Mouse (Mus musculus): ENCODE measurements around the gene Rab27a.

The Rab27a gene

DNA sequence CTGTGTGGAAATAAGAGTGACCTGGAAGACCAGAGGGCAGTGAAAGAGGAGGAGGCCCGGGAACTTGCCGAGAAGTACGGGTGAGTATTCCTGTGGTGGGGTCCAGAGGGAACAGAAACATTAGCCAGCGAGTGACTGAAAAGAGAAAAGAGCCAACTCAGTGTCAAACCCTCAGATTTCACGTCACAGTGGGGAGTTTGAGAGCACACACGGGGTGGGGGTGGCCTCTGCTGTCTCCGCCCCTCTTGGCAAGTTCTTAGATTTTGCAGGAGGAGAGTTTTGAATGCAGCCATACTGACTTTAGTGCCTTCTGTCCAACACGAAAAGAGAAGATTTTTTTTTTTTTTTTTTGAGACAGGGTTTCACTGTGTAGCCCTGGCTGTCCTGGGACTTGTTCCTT, 42.5 kb downstream of the Rab27a start:
- in situ Hi-C loops (cut with MboI; ENCODE audit: unreplicated experiment in 2 of 2), result loop anchor here (5.0 to 25.0 kb wide), 2 partner anchors 40 to 325 kb away; no protein-coding TSS in a partner anchor

DNA sequence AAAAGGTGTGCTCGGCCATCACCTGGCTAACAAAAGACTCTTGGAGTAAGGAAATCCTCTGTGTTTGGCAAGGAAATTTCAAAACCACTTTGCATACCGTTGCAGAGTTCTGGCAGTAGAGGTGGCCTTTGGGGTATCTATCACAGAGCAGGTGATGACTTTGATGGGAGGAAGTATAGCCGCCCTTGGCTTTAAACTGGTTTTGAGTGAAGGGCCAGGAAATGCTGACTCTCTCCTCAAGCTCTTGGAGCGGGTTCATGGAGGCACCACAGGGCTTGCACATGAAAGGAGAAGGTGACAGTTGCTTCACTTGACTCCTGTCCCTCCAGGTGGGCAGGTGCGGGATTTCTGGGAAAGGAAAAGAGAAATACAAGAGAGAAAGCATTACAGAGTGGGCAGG, 42.9 kb downstream of the Rab27a start:
- in situ Hi-C loops (cut with MboI; ENCODE audit: unreplicated experiment in 2 of 2), result loop anchor here (5.0 to 25.0 kb wide), 2 partner anchors 40 to 325 kb away; no protein-coding TSS in a partner anchor

GRCm38 (mm10) chr9:73089222-73089920, 44.7 kb downstream of the Rab27a start:
- in situ Hi-C loops (cut with MboI; ENCODE audit: unreplicated experiment in 2 of 2), result loop anchor here (5.0 to 25.0 kb wide), 2 partner anchors 42 to 327 kb away; no protein-coding TSS in a partner anchor

- in situ Hi-C loops (cut with MboI; ENCODE audit: unreplicated experiment in 2 of 2), result loop anchor here (5.0 to 25.0 kb wide), 5 partner anchors 48 to 328 kb away; partner anchors contain the start of genes Pigb (in 1 of the 2) and Rab27a (in 1 of the 2)
Observed at GRCm38 (mm10) chr9:73090121-73090520, 45.5 kb downstream of the Rab27a start.

DNA sequence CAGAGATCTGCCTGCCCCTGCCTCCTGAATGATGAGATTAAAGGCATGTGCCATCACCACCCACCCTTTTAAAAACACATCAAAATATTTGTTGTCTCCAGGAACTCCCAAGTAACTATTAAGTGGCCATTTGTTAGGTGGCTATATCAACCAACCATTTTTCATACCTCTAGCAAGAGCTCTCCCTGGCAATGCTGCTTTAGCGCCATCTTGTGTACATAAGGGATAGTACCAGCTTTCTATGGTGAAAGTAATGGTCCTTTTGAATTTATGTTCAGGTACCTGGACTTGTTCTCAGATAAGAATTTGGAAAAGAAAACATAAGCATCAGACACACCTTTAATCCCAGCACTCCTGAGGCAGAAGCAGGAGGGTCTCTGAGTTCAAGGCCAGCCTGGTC, 47.1 kb downstream of the Rab27a start:
- in situ Hi-C loops (cut with MboI; ENCODE audit: unreplicated experiment in 2 of 2), result loop anchor here (5.0 to 25.0 kb wide), 5 partner anchors 49 to 329 kb away; partner anchors contain the start of genes Pigb (in 1 of the 2) and Rab27a (in 1 of the 2)

DNA sequence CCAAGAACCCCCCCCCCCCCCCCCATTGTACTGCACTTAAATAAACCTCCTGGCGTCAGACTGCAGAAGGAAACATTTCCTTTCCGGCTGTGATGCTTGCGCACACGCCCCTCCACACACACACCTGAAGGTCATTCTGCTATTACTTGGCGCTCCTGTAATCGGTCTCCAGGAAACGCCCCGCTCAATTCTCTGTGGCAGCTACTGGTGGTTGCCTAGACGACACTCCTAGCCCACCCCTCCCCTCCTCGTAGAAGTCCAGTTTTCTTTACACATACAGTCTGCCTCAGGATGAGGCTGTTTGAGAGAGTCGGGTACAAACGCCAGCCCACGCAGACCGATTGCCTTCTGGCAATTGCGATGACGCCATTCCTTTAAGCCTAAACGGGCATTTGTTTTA, 49.9 kb downstream of the Rab27a start:
- in situ Hi-C loops (cut with MboI; ENCODE audit: unreplicated experiment in 2 of 2), result loop anchor here (5.0 to 25.0 kb wide), 5 partner anchors 52 to 332 kb away; partner anchors contain the start of genes Pigb (in 1 of the 2) and Rab27a (in 1 of the 2)

GRCm38 (mm10) chr9:73097898-73098297, 53.2 kb downstream of the Rab27a start:
- in situ Hi-C loops (cut with MboI; ENCODE audit: unreplicated experiment in 2 of 2), result loop anchor here in 1 of 2 experiments (25.0 kb wide), 1 partner anchor 336 kb away; no protein-coding TSS in a partner anchor

DNA sequence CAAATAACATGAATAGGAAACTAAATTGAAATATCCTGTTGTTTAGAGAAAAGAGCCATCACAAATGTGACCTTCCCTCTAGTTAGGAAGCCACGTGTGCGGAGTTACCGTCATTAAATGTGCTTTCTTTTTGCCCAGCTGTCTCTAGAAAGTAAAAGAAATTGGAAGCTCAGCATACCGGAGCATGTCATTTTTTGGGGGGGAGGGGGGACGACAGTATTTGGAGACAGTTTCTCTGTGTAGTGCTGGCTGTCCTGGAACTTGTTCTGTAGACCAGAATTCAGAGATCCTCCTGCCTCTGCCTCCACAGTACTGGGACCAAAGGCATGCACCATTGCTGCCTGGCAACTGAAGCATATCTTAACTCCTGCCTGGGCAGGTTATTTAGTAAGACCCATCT, 56.9 kb downstream of the Rab27a start, which contains the start of gene Khdc3:
Khdc3 (plus strand) TSS at position 301 of the 400 bp plus-strand sequence.
- in situ Hi-C loops (cut with MboI; ENCODE audit: unreplicated experiment in 2 of 2), result loop anchor here in 1 of 2 experiments (25.0 kb wide), 1 partner anchor 1614 kb away; the partner anchor contains the start of gene Polr2m

- in situ Hi-C loops (cut with MboI; ENCODE audit: unreplicated experiment in 2 of 2), result loop anchor here in 1 of 2 experiments (25.0 kb wide), 1 partner anchor 1615 kb away; the partner anchor contains the start of gene Polr2m
Observed at GRCm38 (mm10) chr9:73102181-73102580, 57.5 kb downstream of the Rab27a start, which contains the start of gene Gm20509. TSS of gene Gm20509 (plus strand) at chr9:73102470.

DNA sequence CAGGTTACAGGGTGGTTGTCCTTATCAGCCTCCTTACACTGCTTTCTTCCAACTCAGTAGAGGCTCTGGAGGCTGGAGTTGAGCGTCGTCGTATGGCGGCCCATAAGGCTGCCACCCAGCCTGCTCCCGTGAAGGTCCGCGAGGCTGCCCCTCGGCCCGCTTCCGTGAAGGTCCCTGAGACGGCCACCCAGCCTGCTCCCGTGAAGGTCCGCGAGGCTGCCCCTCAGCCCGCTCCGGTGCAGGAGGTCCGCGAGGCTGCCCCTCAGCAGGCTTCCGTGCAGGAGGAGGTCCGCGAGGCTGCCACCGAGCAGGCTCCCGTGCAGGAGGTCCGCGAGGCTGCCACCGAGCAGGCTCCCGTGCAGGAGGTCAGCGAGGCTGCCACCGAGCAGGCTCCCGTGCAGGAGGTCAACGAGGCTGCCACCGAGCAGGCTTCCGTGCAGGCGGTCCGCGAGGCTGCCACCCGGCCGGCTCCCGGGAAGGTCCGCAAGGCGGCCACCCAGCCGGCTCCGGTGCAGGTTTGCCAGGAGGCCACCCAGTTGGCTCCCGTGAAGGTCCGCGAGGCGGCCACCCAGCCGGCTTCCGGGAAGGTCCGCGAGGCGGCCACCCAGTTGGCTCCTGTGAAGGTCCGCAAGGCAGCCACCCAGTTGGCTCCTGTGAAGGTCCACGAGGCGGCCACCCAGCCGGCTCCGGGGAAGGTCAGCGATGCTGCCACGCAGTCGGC, 58.7 kb downstream of the Rab27a start:
- in situ Hi-C loops (cut with MboI; ENCODE audit: unreplicated experiment in 2 of 2), result loop anchor here in 1 of 2 experiments (25.0 kb wide), 1 partner anchor 1616 kb away; the partner anchor contains the start of gene Polr2m

- in situ Hi-C loops (cut with MboI; ENCODE audit: unreplicated experiment in 2 of 2), result loop anchor here in 1 of 2 experiments (25.0 kb wide), 1 partner anchor 1617 kb away; the partner anchor contains the start of gene Polr2m
Observed at GRCm38 (mm10) chr9:73103880-73104198, 59.2 kb downstream of the Rab27a start.

GRCm38 (mm10) chr9:73105141-73105540, 60.5 kb downstream of the Rab27a start:
- in situ Hi-C loops (cut with MboI; ENCODE audit: unreplicated experiment in 2 of 2), result loop anchor here in 1 of 2 experiments (25.0 kb wide), 1 partner anchor 1618 kb away; the partner anchor contains the start of gene Polr2m

- in situ Hi-C loops (cut with MboI; ENCODE audit: unreplicated experiment in 2 of 2), result loop anchor here in 1 of 2 experiments (25.0 kb wide), 1 partner anchor 1618 kb away; the partner anchor contains the start of gene Polr2m
Observed at GRCm38 (mm10) chr9:73105771-73106170, 61.1 kb downstream of the Rab27a start.

- in situ Hi-C loops (cut with MboI; ENCODE audit: unreplicated experiment in 2 of 2), result loop anchor here in 1 of 2 experiments (25.0 kb wide), 1 partner anchor 1626 kb away; the partner anchor contains the start of gene Polr2m
Observed at GRCm38 (mm10) chr9:73112919-73113906, 68.6 kb downstream of the Rab27a start, which contains the start of gene Rsl24d1. TSS of gene Rsl24d1 (plus strand) at chr9:73113426.

- in situ Hi-C loops (cut with MboI; ENCODE audit: unreplicated experiment in 2 of 2), result loop anchor here in 1 of 2 experiments (25.0 kb wide), 1 partner anchor 1629 kb away; the partner anchor contains the start of gene Polr2m
Observed at GRCm38 (mm10) chr9:73116704-73117103, 72.0 kb downstream of the Rab27a start.

DNA sequence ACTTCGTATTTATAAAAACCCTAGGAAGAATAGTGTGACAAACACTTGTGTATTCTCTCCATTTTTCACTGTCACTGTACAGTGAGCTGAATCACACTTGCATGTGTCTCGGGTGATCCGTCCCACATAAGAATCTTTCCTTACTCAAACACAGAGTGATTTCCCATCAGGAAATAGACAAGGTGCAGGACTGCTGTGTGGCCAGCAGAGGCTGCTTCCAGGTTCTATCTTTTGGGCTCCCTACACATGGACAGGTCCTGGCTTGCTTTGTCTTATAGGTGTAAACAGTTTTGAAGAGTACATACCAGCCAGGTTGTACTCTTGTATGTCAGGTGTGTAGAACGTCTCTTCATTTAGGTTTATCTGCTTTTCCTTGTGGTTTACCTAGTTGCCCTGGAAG, 73.4 kb downstream of the Rab27a start:
- in situ Hi-C loops (cut with MboI; ENCODE audit: unreplicated experiment in 2 of 2), result loop anchor here in 1 of 2 experiments (25.0 kb wide), 1 partner anchor 1631 kb away; the partner anchor contains the start of gene Polr2m

DNA sequence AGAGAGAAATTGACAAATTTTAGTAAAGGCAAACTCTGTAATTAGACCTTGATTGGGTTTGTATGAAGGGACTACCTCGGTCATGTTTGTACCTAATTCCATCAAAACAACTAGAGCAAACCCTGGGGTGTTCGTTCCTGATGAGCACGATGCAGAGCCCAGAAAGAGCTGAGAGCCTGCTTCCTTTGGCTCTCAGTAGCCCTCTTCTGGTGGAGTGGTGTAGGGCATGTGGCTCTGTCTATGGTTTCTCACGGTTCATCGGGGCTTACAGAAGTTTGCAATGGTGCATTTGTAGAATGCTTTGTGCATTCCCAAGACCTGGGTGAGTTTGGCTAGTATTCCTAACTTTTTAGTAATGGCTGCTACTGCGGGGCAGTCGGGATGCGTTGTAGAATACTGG, 77.1 kb downstream of the Rab27a start:
- in situ Hi-C loops (cut with MboI; ENCODE audit: unreplicated experiment in 2 of 2), result loop anchor here in 1 of 2 experiments (25.0 kb wide), 1 partner anchor 1634 kb away; the partner anchor contains the start of gene Polr2m

DNA sequence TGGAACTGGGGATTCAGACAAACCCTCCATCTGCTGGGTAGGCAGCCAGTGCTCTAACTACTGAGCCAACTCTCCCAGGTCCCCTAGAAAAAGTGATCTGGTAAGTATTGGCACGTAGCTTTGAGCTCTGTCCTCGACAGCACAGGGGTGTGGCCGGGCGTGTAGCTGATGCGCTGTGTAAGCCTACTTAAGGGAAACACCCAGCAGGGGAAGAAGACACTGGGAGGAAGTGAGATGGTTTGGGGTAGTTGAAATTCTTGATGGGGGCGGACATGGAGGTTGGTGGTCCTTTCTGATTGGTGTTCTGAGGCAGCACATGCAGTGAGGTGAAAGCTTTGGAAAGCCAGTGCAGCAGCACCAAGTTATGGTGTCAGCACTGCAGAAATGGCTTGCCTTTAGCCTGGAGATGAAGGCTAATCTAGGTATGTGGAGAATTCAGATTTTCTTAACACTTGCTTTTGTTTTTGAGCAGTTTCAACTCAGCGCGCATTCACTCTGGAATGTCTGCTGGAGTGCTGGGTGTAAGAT, 80.5 kb downstream of the Rab27a start:
- in situ Hi-C loops (cut with MboI; ENCODE audit: unreplicated experiment in 2 of 2), result no loop called here

DNA sequence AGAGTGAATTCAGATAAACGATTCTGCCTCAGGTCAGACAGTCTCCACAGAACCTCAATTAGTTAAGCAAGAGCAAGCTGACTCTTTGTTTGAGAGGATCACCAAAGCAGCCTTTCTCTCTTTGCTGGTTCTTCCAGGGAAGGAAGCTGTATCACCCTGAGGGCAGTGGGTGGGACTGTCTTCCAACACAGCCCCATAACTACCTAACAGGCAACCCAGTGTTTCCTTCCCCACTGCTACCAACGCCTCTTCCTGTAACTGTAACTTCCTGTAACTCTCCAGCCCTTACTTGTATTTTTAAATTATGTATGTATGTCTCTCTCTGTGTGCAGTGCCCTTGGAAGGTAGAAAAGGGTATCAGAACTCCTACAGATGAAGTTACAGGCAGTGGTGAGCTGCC, 82.8 kb downstream of the Rab27a start:
- in situ Hi-C loops (cut with MboI; ENCODE audit: unreplicated experiment in 2 of 2), result no loop called here

Data from v-Abl transformed pro-B cells (cell line).